Mouse (Mus musculus): ENCODE measurements around the gene Slc25a42.

Slc25a42 gene

DNA sequence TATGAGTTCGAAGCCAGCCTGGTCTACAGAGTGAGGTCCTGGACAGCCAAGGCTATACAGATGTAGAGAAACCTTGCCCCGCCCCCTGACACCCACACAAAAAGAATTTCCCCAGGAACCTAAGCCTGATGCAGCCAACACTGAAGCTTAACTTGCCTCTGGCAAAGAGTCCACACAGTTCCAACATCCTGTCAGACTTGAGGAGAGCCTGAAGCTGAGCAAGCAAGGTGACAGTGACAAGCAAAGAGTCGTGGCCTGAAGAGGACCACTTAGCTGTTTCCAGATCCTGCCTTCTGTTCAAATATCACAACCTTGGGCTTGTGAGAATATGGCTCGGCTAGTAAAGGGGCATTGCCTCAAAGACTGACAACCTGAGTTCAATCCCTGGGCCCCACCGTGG lies 3.0 kb upstream of the Slc25a42 start:
- in situ Hi-C loops (cut with MboI, MseI) = no loop called here

- in situ Hi-C loops (cut with MboI, MseI) = no loop called here
Observed at GRCm38 (mm10) chr8:70214411-70214810, 2.3 kb upstream of the Slc25a42 start.

DNA sequence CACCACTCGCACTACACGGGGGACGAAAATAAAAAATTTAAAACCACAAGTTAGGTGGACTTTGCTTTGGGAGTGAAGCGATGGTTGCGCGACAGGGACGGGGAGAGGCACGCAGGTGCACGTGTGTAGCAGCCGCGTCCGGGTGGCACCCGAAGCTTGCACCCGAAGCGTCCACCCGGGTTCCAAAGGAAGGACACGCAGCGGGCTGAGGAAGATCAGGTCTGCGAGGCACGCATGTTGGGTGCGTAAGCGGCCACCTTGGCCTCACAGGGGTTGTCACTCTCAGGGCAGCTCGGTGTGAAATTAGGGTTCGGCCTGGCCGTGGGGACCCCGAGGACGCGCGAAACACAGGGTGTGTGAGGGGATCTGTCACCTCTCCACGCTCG lies 386 bp downstream of the Slc25a42 start:
- in situ Hi-C loops (cut with MboI, MseI) = no loop called here

GRCm38 (mm10) chr8:70211275-70211674 lies 830 bp downstream of the Slc25a42 start:
- in situ Hi-C loops (cut with MboI, MseI) = no loop called here

DNA sequence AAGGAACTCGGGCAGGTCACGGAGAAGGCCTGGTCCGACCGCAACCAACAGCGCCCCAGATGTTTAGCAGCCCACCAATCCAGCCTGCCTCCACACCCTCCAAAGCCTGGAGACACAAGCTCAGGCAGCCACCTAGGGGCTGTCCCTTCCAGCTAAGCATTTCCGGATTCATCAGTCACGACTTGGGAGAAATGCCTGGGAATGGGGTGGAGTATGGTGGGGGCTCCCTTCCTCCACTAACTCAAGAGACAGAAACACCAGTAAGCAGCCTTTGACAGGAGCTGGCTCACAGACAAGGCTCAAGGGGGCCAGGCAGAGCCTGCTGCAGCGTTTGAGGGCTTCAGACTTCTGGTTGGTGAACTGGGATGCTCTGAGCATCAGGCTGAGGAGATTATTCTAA lies 1.6 kb downstream of the Slc25a42 start:
- in situ Hi-C loops (cut with MboI, MseI) = no loop called here

DNA sequence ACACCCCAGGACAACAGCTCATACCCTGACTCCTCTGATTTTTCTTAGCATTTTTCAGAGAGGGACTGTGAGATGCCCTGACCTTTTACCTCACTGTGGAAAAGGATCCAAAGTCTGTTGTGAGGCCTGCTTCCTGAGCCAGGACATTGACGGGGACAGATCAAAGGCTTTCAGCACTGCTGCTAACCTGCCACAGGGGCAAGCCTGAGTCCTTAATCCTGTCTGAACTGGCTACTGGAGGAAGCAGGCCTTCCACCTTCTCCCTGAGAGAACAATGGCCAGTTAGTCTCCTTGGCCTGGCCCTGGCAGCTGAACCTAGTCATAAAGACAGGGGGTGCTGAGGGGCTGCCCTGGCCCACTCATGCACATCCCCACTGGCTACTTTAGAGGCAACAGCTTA lies 4.0 kb downstream of the Slc25a42 start:
- in situ Hi-C loops (cut with MboI, MseI) = no loop called here

GRCm38 (mm10) chr8:70204757-70205156 lies 7.3 kb downstream of the Slc25a42 start:
- in situ Hi-C loops (cut with MboI, MseI) = no loop called here

DNA sequence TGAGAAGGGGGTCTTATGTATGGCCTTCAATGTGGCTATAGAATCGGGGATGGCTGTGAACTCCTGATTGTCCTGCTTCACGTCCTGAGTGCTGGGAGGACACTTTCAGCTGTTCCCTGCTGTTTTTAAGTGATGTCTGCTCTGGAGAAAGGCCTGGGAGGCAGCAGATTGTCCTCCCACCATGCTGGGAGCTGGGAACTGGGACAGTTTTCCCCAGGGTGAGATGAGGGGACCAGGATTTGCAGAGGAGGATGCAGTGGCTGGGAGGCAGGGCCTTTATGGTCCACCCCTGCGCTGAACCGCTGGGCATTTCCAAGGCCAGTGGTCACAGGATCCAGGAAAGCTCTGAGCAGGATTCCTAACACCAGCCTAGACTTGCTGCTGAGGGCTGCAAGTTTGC lies 9.0 kb downstream of the Slc25a42 start:
- in situ Hi-C loops (cut with MboI, MseI) = no loop called here

- in situ Hi-C loops (cut with MboI, MseI) = no loop called here
Observed at GRCm38 (mm10) chr8:70201417-70201816, 10.7 kb downstream of the Slc25a42 start.

DNA sequence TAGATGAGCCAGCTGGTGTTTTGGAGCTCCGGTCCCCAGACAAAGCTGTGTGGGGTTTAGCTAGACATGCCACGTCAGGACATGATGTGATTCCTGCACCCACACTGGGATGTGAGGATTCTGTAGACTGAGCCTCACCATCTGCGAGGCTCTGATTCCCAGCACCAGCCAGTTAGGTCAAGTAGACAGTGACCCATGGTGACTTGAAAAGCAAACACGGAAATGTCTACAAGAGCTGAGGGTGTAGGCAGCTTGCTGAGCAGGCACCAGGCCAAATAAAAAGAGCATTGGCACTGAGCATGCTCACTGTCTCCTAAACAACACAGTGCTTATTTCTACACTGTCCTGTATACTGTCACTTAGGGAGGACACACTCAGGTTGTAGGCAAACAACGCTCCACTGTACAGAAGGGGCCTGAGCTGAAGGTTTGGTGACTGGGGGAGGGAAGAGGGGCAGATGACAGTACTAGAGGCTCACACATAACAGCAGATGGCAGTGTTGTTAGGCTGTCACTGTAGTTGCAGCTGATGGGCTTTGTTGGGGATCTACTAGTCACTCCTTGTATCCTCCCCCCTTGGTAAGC lies 11.9 kb downstream of the Slc25a42 start:
- in situ Hi-C loops (cut with MboI, MseI) = no loop called here

GRCm38 (mm10) chr8:70197603-70198002 lies 14.5 kb downstream of the Slc25a42 start:
- in situ Hi-C loops (cut with MboI, MseI) = no loop called here

DNA sequence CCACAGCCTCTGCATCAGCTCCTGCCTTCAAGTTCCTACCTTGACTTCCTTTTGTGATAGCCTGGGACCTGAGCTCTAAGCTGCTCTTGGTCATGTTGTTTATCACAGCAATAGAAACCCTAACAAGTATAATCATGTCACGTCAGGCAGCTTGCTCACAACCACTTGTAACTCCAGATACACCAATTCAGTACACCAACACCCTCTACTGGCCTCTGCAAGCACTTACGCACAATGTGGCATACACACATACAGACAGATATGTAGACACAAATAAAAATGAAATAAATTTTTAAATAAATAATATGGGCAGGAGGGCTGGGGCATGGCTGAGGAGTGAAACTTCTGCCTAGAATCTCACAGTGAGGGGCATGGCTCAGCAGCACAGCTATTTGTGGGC lies 16.3 kb downstream of the Slc25a42 start:
- in situ Hi-C loops (cut with MboI, MseI) = no loop called here

- in situ Hi-C loops (cut with MboI, MseI) = no loop called here
Observed at GRCm38 (mm10) chr8:70194191-70194590, 17.9 kb downstream of the Slc25a42 start.

GRCm38 (mm10) chr8:70193238-70193637 lies 18.9 kb downstream of the Slc25a42 start:
- in situ Hi-C loops (cut with MboI, MseI) = no loop called here

DNA sequence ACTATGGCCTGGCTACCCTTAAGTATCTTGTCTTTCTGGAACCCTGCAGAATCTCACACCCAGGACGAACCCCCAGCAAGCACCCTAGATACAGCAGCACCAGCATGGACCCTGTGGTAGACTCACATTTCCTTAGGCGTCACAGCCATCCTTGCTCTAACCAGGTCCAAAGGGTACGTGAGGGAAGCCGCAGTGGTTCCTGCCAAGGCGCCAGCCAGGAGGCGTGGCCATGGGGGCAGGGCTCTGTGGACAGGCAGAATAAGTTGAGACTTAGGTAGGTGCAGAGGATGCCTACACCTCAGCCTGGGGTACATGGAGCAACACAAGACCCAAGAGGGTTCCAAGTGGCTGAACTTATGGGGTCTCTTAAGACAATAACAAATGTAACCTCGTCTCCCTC lies 23.4 kb downstream of the Slc25a42 start:
- in situ Hi-C loops (cut with MboI, MseI) = no loop called here

GRCm38 (mm10) chr8:70183194-70183593 lies 28.9 kb downstream of the Slc25a42 start:
- in situ Hi-C loops (cut with MboI, MseI) = no loop called here

GRCm38 (mm10) chr8:70181903-70182252 lies 30.2 kb downstream of the Slc25a42 start:
- in situ Hi-C loops (cut with MboI, MseI) = no loop called here

GRCm38 (mm10) chr8:70181212-70181902 lies 30.7 kb downstream of the Slc25a42 start:
- in situ Hi-C loops (cut with MboI, MseI) = no loop called here

DNA sequence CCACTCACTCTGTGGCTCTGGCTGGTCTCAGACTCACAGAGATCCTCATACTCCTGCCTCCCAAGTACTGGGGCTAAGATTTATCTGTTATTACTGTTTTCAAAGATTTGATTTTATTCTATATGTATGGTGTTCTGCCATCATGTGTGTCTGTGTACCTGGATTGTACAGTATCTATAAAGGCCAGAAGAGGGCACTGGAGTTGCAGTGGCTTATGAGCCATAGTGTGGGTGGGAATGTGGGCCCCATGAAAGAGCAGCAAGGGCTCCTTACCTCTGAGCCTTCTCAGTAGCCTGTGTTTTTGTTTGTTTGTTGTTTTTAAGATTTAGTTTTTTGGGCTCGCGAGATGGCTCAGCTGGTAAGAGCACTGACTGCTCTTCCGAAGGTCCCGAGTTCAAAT lies 33.0 kb downstream of the Slc25a42 start:
- in situ Hi-C loops (cut with MboI, MseI) = no loop called here

DNA sequence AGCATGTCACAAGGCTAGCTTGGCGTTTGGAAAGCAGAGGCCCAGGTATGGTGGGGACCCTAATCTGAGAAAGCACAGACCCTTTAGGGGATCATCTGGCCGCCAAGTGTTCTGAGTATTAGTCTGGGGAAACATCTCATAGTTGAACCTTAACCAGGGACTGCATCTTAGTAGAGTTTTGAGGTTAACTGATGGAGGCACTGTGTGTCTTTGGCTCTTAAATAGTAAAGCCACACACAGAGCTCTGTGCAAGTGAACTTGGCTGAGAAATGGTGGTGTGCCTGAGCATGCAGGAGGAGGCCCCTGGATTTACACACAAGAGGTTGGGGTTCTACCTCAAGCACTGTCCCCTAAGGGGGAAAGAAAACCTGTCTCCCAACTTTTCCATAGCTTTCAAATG lies 33.9 kb downstream of the Slc25a42 start:
- in situ Hi-C loops (cut with MboI, MseI) = no loop called here

DNA sequence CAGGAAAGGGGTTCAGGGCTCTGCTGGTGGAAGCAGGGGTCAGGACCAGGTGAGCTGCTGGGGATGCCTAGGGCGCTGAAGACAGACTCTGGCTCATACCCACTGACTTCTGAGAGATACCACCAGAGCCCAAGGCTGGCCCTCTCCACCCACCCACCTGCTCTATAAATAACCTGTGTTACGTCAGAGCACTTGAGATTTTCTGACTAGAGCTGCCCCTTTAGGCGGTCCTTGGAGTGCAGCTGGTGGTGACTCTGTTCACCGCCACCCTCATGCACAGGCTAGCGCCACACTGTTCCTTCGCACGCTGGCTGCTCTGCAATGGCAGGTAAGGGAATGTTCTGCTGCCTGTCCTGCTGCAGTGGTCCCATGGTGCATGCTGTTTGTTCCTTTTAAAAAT lies 38.0 kb downstream of the Slc25a42 start:
- in situ Hi-C loops (cut with MboI, MseI) = loop anchor here (25.0 kb wide), 1 partner anchor 262 kb away; the partner anchor contains the start of genes Ndufa13, Tssk6 and Yjefn3

DNA sequence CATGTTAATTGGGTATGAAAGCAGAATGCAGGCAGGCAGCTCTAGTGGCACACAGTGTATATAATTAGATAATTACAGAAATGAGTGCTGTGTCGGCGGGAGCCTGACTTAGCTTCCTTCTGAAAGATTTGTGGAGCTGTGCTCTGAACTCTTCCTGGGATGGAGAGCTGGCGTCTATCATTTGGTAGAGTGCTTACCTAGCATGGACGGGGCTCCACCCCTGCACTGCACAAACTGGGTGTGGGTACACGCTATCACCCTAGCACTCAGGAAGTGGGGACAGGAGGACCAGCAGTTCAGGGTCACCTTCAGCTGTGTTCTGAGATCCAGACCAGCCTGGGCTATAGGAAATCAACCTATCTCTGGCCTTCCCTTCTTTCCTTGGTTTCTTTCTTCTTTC lies 38.8 kb downstream of the Slc25a42 start:
- in situ Hi-C loops (cut with MboI, MseI) = loop anchor here (25.0 kb wide), 1 partner anchor 261 kb away; the partner anchor contains the start of genes Ndufa13, Tssk6 and Yjefn3

GRCm38 (mm10) chr8:70172043-70172681 lies 39.9 kb downstream of the Slc25a42 start, which contains the start of gene Tmem161a:
TSS of gene Tmem161a (plus strand) at chr8:70172356.
- in situ Hi-C loops (cut with MboI, MseI) = loop anchor here (25.0 kb wide), 1 partner anchor 260 kb away; the partner anchor contains the start of genes Ndufa13, Tssk6 and Yjefn3
